Mouse (Mus musculus) kidney, postnatal 36 days (tissue): ENCODE data around the gene Ccn5.

Experiments used
- DNase-seq, 2 experiments: peaks; one replicate each; pipeline ENCODE4 v3.0.0; 2021 to 2022; ENCODE audit warnings: mixed read lengths in 2 of 2

Gene Ccn5

DNA sequence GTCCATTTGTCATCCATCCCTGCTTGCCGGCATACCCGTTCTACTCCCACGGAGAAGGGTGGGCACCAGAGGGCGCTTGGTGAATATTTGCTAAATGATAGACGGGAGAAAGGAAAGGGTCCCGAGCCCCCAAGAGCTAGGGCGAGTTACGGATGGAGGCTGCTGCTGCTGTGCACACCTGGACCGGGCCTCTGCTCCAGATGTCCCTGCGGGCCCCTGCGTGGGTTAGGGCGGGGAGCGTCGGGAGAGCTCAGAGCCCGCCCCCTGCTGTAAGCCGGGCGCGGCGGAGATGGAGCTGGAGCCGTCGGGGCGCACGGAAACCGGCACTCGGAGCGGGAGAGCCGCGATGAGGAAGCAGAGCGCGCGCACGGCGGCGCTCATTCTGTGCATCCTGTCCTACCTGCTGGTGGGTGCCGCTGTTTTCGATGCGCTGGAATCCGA is 32.8 kb downstream of the Ccn5 start, which contains the start of gene Kcnk15:
TSS of gene Kcnk15 (plus strand) at position 191 of the 441 bp plus-strand sequence.
- DNase-seq = peak in 1 of 2 experiments; percentile 14

DNA sequence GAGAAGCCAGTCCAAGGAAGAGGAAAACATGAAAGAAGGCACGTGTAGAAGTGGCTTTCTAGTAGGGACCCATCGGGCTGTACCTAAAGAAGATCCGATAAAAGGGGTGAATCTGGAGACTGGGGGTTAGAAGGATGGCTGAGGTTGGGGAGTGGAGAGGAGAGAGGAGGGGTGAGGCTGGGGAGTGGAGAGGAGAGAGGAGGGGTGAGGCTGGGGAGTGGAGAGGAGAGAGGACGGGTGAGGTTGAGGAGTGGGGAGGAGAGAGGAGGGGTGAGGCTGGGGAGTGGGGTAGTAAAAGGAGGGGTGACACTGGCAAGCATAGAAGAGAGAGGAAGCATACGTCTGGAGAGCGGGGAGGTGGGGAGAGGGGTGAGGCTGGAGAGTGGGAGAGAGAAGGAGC is 36.6 kb downstream of the Ccn5 start:
- no peak for DNase-seq

DNA sequence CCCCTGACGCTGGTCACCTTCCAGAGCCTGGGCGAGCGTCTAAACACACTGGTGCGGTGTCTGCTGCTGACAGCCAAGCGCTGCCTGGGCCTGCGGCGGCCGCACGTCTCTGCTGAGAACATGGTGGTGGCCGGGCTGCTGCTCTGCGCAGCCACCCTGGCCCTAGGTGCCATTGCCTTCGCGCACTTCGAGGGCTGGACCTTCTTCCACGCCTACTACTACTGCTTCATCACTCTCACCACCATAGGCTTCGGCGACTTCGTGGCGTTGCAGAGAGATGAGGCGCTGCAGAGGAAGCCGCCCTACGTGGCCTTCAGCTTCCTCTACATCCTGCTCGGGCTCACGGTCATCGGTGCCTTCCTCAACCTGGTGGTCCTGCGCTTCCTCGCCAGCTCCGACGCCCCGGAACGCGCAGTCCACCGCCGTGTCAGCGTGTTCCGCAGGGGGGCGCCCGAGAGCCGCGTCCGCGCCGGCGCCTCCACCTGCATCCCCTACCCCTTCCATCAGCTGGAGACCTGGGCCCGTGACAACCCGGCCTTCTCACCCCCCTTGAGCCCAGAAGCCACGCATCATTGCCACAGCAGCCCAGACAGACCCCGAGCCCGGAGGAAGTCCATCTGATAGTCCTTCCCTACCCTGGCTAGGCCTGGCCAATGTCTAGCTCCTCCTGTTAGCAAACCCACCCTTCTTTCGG is 37.7 kb downstream of the Ccn5 start:
- peak in 1 of 2 experiments; percentile 60 for DNase-seq

DNA sequence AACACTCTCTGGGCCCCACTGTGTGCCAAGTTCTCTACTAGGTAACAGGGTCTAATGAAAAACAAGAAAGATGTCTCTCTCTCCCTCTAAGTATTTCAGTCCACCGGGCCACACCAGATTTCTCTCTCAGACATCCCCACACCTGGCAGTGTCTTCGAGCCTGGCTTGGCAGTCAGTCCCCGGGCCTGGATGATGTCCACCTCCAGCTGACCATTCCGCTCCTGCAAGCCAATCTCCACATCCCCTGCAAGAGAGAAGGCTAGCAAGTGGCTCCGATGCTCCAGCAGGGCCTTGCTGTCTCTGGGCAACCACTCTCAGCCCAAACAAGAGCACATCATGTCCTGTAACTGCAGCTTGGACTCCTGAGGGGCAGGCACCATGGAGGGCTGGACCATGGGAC is 44.6 kb downstream of the Ccn5 start:
- DNase-seq = no peak

DNA sequence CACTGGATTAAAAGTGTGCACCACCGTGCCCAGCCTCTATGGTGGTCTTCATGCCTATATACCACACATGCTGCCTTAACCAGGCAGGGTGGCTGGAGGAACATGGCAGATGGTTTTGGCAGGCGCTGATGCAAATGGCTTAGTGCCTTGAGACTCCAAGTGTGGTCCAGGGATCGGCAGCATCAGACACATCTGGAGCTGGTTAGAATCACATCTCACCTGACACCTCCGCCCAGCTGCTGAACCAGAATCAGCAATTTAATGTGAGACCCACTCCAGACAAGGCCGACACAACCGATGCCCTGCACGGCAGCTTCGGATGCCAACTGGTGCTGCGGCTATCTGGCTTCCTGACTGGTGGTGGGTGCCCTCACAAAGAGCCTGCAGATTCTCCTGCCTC is 45.4 kb downstream of the Ccn5 start:
- DNase-seq = no peak

DNA sequence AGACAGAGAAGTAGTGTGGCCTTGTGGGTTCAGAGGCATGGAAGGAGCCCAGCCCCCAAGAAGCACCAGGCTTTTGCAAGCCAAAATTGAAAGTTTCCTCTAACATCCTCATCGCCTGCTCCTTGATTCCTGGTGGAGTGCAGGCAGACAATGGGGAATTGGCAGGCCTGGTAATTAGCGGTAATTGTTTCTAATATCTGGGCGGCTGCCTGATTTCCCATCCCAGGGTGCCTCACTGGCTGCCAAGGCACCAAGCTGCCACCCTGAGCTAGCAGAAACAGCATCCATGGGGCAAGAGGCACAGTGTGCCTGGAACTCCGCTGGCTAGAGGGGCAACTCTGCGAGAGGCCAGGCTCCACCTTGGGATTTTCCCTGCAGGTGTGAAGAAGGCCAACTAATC is 49.1 kb downstream of the Ccn5 start:
- DNase-seq = no peak

DNA sequence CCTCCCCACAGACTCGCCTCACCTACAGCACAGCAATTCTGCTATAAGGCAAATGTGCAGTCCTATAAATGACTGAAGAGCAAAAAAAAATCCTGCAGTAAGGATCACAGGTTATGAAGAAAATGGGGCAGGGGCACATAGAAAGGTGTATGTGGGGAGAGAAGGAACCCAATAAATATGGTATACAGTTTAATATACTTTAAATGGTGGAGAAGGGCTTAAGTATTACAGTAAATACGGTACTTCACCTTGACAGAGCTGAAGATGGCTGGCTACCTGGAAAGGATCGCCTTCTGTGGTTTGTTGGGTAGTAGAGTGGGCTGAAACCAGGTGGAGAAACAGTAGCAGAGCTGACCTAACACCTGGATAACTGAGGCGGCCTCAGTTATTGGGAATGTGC is 50.6 kb downstream of the Ccn5 start:
- no peak for DNase-seq

DNA sequence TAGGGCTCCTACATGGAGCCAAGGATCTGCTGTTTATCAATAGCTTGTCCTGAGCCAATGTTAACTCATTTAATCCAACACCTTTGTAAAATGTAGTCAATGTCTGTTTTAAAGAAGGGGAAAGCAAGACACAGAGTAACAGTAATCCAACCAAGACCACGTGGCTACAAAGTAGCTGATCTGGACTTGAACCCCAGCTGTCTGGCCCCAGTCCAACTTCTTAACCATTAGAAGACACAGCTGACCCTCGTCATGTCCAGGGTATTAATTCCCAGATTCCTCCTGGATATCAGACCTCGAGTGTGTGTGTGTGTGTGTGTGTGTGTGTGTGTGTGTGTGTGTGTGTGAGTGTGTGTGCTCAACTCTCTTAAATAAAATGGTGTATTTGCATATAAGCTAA is 51.2 kb downstream of the Ccn5 start:
- no peak for DNase-seq

DNA sequence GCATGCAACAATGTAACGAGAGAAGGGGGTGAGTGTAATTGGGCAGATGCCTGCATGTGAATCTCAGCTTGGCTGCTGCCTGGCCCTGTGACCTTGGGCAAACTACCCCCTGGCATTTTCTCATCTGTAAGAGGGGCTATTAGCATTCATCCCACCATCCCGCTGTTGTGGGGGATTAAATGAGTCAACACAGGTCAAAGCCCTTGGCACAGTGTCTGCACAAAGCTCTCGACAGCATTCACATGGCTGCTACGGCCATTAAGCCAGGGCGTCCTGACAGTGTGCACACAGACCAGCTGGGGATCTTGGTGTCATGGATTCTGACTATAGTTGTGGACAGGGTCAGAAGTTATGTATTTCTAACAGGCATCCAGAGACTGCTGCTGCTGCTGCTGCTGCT is 54.2 kb downstream of the Ccn5 start:
- no peak for DNase-seq

DNA sequence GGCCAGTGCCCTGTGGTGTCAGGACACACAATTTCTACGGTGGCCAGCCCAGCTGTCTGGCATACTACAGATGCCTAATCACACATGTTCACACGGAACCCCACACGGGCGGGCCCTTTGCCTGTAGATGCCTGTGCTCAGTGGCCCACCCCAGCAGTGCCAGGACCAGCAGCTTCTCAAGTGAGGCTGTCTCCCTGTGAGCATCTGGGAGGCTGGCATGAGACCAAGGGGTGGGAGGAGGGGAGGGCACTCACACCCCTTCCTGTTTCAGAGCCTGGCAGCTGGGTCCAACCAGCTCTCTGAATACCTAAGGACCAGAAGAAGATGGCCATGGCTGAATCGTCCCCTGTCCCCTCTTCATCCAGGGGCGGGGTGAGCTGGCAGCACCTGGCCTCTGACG is 54.8 kb downstream of the Ccn5 start:
- peak in 1 of 2 experiments; percentile 7 for DNase-seq

DNA sequence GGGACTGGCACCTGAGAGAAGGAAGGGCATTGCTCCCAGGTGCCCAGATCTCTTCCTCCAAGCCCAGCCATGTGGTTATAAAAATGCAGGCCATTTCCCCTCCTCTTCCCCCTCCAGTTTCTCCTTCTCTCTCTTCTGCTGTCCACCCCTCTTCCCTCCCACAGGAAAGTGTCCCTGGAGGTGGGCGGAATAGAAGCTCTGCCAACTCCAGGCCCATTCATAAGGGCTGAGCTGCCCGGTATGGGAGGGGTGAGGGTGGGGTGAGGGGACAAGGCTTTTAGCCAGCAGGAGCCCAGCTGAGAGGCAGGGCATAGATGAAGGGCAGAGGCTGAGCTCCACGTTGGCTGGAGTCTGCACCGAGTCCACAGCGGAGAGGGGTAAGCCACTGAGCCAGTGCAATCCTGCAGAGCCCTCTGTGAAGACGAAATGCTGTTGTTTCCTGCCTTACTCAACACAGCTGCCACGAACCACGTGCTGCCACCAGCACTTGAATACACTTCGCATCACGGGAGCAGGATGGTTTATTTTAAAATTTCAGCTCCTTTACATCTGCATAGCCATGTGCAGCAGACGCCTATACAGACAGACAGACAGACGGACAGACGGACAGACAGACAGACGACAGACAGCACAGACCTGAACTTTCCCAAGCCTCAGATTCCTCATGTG is 56.3 kb downstream of the Ccn5 start:
- DNase-seq = no peak

DNA sequence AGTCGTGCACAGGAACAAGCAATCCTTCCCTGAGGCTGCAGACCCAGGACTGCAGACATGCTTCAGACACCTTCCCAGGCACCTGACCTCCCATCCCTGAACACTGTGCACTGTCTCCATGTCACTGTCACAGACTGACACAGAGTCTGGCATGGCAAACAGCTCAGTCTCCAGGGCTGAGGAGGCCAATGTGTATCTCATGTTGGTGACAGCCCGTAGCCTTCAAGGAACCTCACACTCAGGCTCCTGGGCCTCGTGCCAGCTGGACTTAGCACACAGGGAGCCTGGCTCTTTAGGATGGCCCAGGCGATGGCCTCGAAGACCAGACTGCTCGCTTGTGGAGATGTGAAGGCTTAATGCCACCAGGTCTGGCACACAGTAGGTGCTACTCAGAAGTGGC is 60.2 kb downstream of the Ccn5 start:
- DNase-seq = peak; percentile 17 to 72
